Mouse (Mus musculus) spleen, adult 2 months (tissue): ENCODE measurements at regions not wholly inside any gene's neighbourhood (a gene's known extent, or its start where the extent isn't known, plus 50 kb on each side); places are given as distances from the start of the nearest gene placed in this dataset.

ENCODE experiments used
- CTCF ChIP-seq: fragments of 200-500 bp; IDR thresholded peaks from 2 replicates; pipeline ENCODE4 v1.5.1; 2011; ENCODE audit warnings: mild to moderate bottlenecking, inconsistent platforms; ENCODE audit not compliant: insufficient read depth, insufficient read length, insufficient replicate concordance; ENCODE audit errors: extremely low read depth
- POLR2A ChIP-seq: fragments of 200-500 bp; IDR thresholded peaks from 2 replicates; pipeline ENCODE4 v1.6.1; 2011; ENCODE audit warnings: low read depth, low read length, inconsistent platforms

DNA sequence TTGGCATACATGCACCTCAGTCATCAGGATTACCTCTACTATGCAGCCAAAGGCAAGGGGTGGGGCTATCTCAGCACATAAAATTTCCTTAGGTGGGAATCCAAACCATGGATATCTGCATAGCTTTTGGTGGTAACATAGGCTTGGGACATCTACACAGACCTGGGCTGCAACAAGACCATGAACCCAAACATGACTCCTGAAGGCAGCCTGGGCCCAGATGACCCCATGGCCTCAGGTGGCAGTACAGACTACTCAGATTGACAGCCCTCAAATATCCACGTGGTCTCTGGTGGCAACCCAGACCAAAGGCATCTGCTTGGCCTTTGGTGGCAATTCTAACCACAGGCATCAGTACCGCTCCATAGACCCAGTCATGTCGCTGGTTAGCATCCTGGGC lies 130.0 kb downstream of the Gm11146 start:
- TF ChIP-seq POLR2A (no peak), CTCF (no peak)
